In the genomic region with DNA sequence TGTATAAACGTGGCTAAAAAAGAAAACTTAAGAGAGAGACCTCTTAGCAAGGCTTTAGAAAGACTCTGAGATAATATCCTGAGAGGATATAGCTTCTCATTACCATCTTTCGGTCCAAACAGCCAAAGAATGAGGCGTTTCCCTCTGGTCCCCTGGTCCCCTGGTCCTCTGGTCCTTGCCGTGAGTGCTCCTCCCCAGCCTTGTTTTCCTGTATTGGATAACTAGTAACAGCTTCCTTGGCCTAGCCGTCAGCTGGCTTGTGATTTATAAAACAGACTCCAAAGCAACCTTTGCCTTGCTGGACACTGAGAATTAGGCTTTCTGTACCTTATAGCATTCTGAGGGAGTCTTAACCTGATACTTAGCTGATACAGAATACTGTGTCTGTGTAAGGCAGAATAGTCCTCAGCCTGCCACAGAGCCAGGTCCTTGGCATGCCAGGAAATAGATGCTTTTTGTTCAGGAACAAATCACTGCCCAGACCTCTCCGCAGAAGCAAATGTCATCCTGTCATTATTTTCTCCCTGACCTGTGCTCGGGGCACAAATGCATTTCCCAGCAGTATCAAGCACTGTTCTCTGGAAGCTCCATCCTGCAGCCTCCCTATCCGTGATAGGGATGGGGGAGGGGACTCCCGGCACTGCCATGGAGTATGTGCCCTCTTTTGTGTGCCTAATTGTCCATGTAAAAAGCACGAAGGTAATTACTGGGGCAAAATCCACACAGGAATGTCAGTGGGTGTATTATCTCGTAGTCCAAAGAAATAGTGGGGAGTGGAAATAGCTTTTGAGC, we compare ENCODE assay signal across 8 mouse cellular contexts.
DNase-seq lines count a peak whose midpoint lies in the region; ATAC-seq lines count a peak whose summit lies in the region.
"Had no signal": no experiment of that assay in that cellular context is flagged by ENCODE, and none has a peak within 500 bp of the region (broad histone marks: within the 10 kb centered on the region; RNA-seq: fewer than 3 reads in every experiment).

No protein-coding gene starts in this region.

- ATAC-seq in embryonic facial prominence, embryonic 15.5 days (ENCODE audit: insufficient number of reproducible peaks, low FRiP score, low TSS enrichment, low read depth) = 0 out of 2 replicates have a peak, but pooled peaks have one; percentile 15
- ATAC-seq in hindbrain, embryonic 16.5 days = peak; percentile 56; the same call in 1 of the 2 replicates
- ATAC-seq in midbrain, embryonic 13.5 days = peak; percentile 77
- ATAC-seq in monocyte, adult 5-6 weeks (replicated peaks; ENCODE audit: insufficient number of reproducible peaks, low FRiP score, low TSS enrichment, poor library complexity, severe bottlenecking) = no peak

- H3K36me3 ChIP-seq in embryonic facial prominence, embryonic 15.5 days = no peaks in the 10 kb centered on the region
- no peaks in the 10 kb centered on the region for H3K36me3 ChIP-seq in hindbrain, embryonic 16.5 days (ENCODE audit: control insufficient read depth, insufficient read depth, low read length)
- H3K36me3 ChIP-seq in midbrain, embryonic 13.5 days = no peaks in the 10 kb centered on the region
- H3K36me3 ChIP-seq: liver, embryonic 13.5 days had no signal

- no peaks in the 10 kb centered on the region for H3K9me3 ChIP-seq in embryonic facial prominence, embryonic 15.5 days (replicated peaks)
- H3K9me3 ChIP-seq in hindbrain, embryonic 16.5 days (ENCODE audit: control insufficient read depth, low read length) = no peaks in the 10 kb centered on the region
- no peaks in the 10 kb centered on the region for H3K9me3 ChIP-seq in midbrain, embryonic 13.5 days
- H3K9me3 ChIP-seq: liver, embryonic 13.5 days had no signal

- peak overlapping the region; percentile 39; the same call in 1 of the 2 replicates for H3K27ac ChIP-seq in embryonic facial prominence, embryonic 15.5 days (replicated peaks)
- no peak overlapping the region for H3K27ac ChIP-seq in hindbrain, embryonic 16.5 days (ENCODE audit: low read depth, low read length)
- peak overlapping the region; percentile 45 for H3K27ac ChIP-seq in midbrain, embryonic 13.5 days
- H3K27ac ChIP-seq: liver, embryonic 13.5 days had no signal

- H3K9ac ChIP-seq in embryonic facial prominence, embryonic 15.5 days = no peak overlapping the region
- H3K9ac ChIP-seq in hindbrain, embryonic 16.5 days (ENCODE audit: low read depth, low read length) = no peak overlapping the region
- H3K9ac ChIP-seq in midbrain, embryonic 13.5 days (replicated peaks) = no peak overlapping the region
- H3K9ac ChIP-seq: liver, embryonic 13.5 days had no signal

- 22% methylated on average over 11 of the region's 11 CpGs for WGBS in embryonic facial prominence, embryonic 15.5 days
- 19% methylated on average over 11 of the region's 11 CpGs for WGBS in hindbrain, embryonic 16.5 days
- 22% methylated on average over 11 of the region's 11 CpGs for WGBS in midbrain, embryonic 13.5 days

- H3K4me2 ChIP-seq in embryonic facial prominence, embryonic 15.5 days (replicated peaks) = no peak overlapping the region
- H3K4me2 ChIP-seq in hindbrain, embryonic 16.5 days (ENCODE audit: low read length) = peak overlapping the region; percentile 26; the same call in 1 of the 2 replicates
- H3K4me2 ChIP-seq in midbrain, embryonic 13.5 days (replicated peaks) = peak overlapping the region; percentile 14; the same call in 1 of the 2 replicates
- H3K4me2 ChIP-seq: liver, embryonic 13.5 days had no signal

- DNase-seq in embryo, embryonic 11 days = peak; percentile 49
- DNase-seq in urinary bladder, postnatal 25 days (ENCODE audit: low spot score) = no peak
- no peak for DNase-seq in urinary bladder, adult 2 months (ENCODE audit: low spot score)
- DNase-seq: liver, embryonic 13.5 days had no signal

- no peak overlapping the region for H3K4me3 ChIP-seq in embryonic facial prominence, embryonic 15.5 days (replicated peaks)
- H3K4me3 ChIP-seq in hindbrain, embryonic 16.5 days (ENCODE audit: low read length) = no peak overlapping the region
- no peak overlapping the region for H3K4me3 ChIP-seq in midbrain, embryonic 13.5 days (replicated peaks)
- H3K4me3 ChIP-seq: liver, embryonic 13.5 days had no signal

- no peaks in the 10 kb centered on the region for H3K27me3 ChIP-seq in embryonic facial prominence, embryonic 15.5 days
- H3K27me3 ChIP-seq in hindbrain, embryonic 16.5 days (replicated peaks; ENCODE audit: control insufficient read depth, insufficient read depth, low read length) = no peaks in the 10 kb centered on the region
- H3K27me3 ChIP-seq in midbrain, embryonic 13.5 days = no peaks in the 10 kb centered on the region
- H3K27me3 ChIP-seq: liver, embryonic 13.5 days had no signal

- peaks cover 8% of the 10 kb centered on the region for H3K4me1 ChIP-seq in embryonic facial prominence, embryonic 15.5 days
- H3K4me1 ChIP-seq in hindbrain, embryonic 16.5 days (ENCODE audit: control insufficient read depth, insufficient read depth, low read depth, low read length) = peaks cover 8% of the 10 kb centered on the region
- H3K4me1 ChIP-seq in midbrain, embryonic 13.5 days (replicated peaks) = peaks cover 11% of the 10 kb centered on the region
- H3K4me1 ChIP-seq: liver, embryonic 13.5 days had no signal
